Mouse (Mus musculus) MEL (cell line): ENCODE measurements around the gene Fbln5. TPM values are rescaled to one million over a fixed set of nuclear protein-coding genes. Genes with fewer than 3 reads are reported as not detected.

ENCODE experiments used
- DNase-seq: peaks from one replicate; pipeline ENCODE4 v3.0.0; 2011; ENCODE audit warnings: low read depth, low spot score
- H3K27ac ChIP-seq: 2 replicates; pipeline ENCODE4 v1.5.1; 2012; ENCODE audit warnings: low read depth, mild to moderate bottlenecking, control low read depth, low read length, moderate library complexity; ENCODE audit not compliant: control insufficient read depth
- H3K27me3 ChIP-seq, 2 experiments: fragments of 150-350 bp in 1 of 2; sonication (generic) in 1 of 2; 2 replicates each; pipeline ENCODE4 v1.6.1; 2012; ENCODE audit warnings: low read length in 2 of 2, mild to moderate bottlenecking in 2 of 2, improper control_type of control experiment in 1 of 2, moderate library complexity in 1 of 2; ENCODE audit not compliant: insufficient read depth in 2 of 2, control insufficient read depth in 1 of 2
- H3K36me3 ChIP-seq, 2 experiments: 2 replicates each; pipeline ENCODE4 v1.6.1; 2012 to 2014; ENCODE audit warnings: low read length in 2 of 2, improper control_type of control experiment in 1 of 2, inconsistent platforms in 1 of 2, mild to moderate bottlenecking in 1 of 2; ENCODE audit not compliant: insufficient read depth in 2 of 2, control insufficient read depth in 1 of 2
- H3K4me1 ChIP-seq, 2 experiments: fragments of 150-350 bp in 1 of 2; sonication (generic) in 1 of 2; 2 replicates each; pipeline ENCODE4 v1.6.1; 2012; ENCODE audit warnings: low read length in 2 of 2, improper control_type of control experiment in 1 of 2, mild to moderate bottlenecking in 1 of 2; ENCODE audit not compliant: insufficient read depth in 2 of 2, control insufficient read depth in 1 of 2
- H3K4me3 ChIP-seq, 2 experiments: fragments of 150-350 bp in 1 of 2; sonication (generic) in 1 of 2; 2 replicates each; pipeline ENCODE4 v1.5.1; 2012; ENCODE audit warnings: low read depth in 2 of 2, low read length in 2 of 2, mild to moderate bottlenecking in 2 of 2, moderate library complexity in 2 of 2, control low read depth in 1 of 2, improper control_type of control experiment in 1 of 2; ENCODE audit not compliant: control insufficient read depth in 1 of 2, insufficient read depth in 1 of 2
- H3K79me2 ChIP-seq: 2 replicates; pipeline ENCODE4 v1.6.1; 2012; ENCODE audit warnings: mild to moderate bottlenecking, low read length, moderate library complexity; ENCODE audit not compliant: control insufficient read depth, poor library complexity, insufficient read depth
- H3K9ac ChIP-seq: 2 replicates; pipeline ENCODE4 v1.6.1; 2012; ENCODE audit warnings: low read depth, mild to moderate bottlenecking, control low read depth, low read length, moderate library complexity; ENCODE audit not compliant: control insufficient read depth, poor library complexity, severe bottlenecking
- H3K9me3 ChIP-seq: fragments of 150-350 bp; sonication (generic); replicated peaks from 2 replicates; pipeline ENCODE4 v1.6.1; 2012; ENCODE audit warnings: mild to moderate bottlenecking, low read length, improper control_type of control experiment, moderate library complexity; ENCODE audit not compliant: insufficient read depth
- BHLHE40 ChIP-seq: IDR thresholded peaks from 2 replicates; pipeline ENCODE4 v1.6.1; 2012; ENCODE audit warnings: low read depth, mild to moderate bottlenecking, inconsistent platforms, low read length, improper control_type of control experiment, borderline replicate concordance
- CTCF ChIP-seq, 3 experiments: IDR thresholded peaks in 2 of 3; conservative IDR thresholded peaks in 1 of 3; 2 replicates each; pipeline ENCODE4 v1.5.1; 2011 to 2012; ENCODE audit warnings: low read length in 3 of 3, low read depth in 2 of 3, mild to moderate bottlenecking in 2 of 3, improper control_type of control experiment in 1 of 3, inconsistent platforms in 1 of 3, mixed read lengths in 1 of 3, moderate library complexity in 1 of 3; ENCODE audit not compliant: control insufficient read depth in 1 of 3, insufficient read depth in 1 of 3, poor library complexity in 1 of 3, severe bottlenecking in 1 of 3
- ETS1 ChIP-seq: IDR thresholded peaks from 2 replicates; pipeline ENCODE4 v1.6.1; 2012; ENCODE audit warnings: low read depth, mild to moderate bottlenecking, inconsistent platforms, low read length, improper control_type of control experiment, moderate library complexity
- GABPA ChIP-seq: IDR thresholded peaks from 2 replicates; pipeline ENCODE4 v1.6.1; 2012; ENCODE audit warnings: low read depth, mild to moderate bottlenecking, inconsistent platforms, low read length, improper control_type of control experiment, moderate library complexity
- GATA1 ChIP-seq: IDR thresholded peaks from 2 replicates; pipeline ENCODE4 v1.6.1; 2011; ENCODE audit warnings: low read depth, low read length, improper control_type of control experiment
- HCFC1 ChIP-seq: IDR thresholded peaks from 2 replicates; pipeline ENCODE4 v1.6.1; 2012; ENCODE audit warnings: low read depth, mild to moderate bottlenecking, inconsistent platforms, low read length, improper control_type of control experiment, moderate library complexity
- JUND ChIP-seq: IDR thresholded peaks from 2 replicates; pipeline ENCODE4 v1.6.1; 2011; ENCODE audit warnings: low read depth, mild to moderate bottlenecking, improper control_type of control experiment, low read length
- MAFK ChIP-seq: IDR thresholded peaks from 2 replicates; pipeline ENCODE4 v1.6.1; 2011; ENCODE audit warnings: low read depth, mild to moderate bottlenecking, low read length, improper control_type of control experiment, borderline replicate concordance
- MAZ ChIP-seq: IDR thresholded peaks from 2 replicates; pipeline ENCODE4 v1.6.1; 2012; ENCODE audit warnings: low read depth, mild to moderate bottlenecking, inconsistent platforms, low read length, improper control_type of control experiment
- MEF2A ChIP-seq: IDR thresholded peaks from 2 replicates; pipeline ENCODE4 v1.6.1; 2014; ENCODE audit warnings: low read depth, mild to moderate bottlenecking, inconsistent platforms, low read length, improper control_type of control experiment; ENCODE audit not compliant: poor library complexity, insufficient replicate concordance, severe bottlenecking; ENCODE audit errors: extremely low read depth
- MYC ChIP-seq: IDR thresholded peaks from 2 replicates; pipeline ENCODE4 v1.6.1; 2011; ENCODE audit warnings: low read depth, mild to moderate bottlenecking, low read length, improper control_type of control experiment, moderate library complexity
- POLR2A ChIP-seq, 2 experiments: IDR thresholded peaks; 2 replicates each; pipeline ENCODE4 v1.6.1; 2011 to 2012; ENCODE audit warnings: low read length in 2 of 2, mild to moderate bottlenecking in 2 of 2, control low read depth in 1 of 2, improper control_type of control experiment in 1 of 2, low read depth in 1 of 2, moderate library complexity in 1 of 2; ENCODE audit not compliant: control insufficient read depth in 1 of 2, insufficient read depth in 1 of 2, poor library complexity in 1 of 2
- TAL1 ChIP-seq: IDR thresholded peaks from 2 replicates; pipeline ENCODE4 v1.6.1; 2012; ENCODE audit warnings: mild to moderate bottlenecking, inconsistent platforms, low read length, moderate library complexity, mixed read lengths
- TBP ChIP-seq: IDR thresholded peaks from 2 replicates; pipeline ENCODE4 v1.8.0; 2011; ENCODE audit warnings: low read depth, low read length, improper control_type of control experiment
- TCF12 ChIP-seq: IDR thresholded peaks from 2 replicates; pipeline ENCODE4 v1.6.1; 2014; ENCODE audit warnings: low read depth, mild to moderate bottlenecking, inconsistent platforms, low read length, improper control_type of control experiment, moderate library complexity
- UBTF ChIP-seq: IDR thresholded peaks from 2 replicates; pipeline ENCODE4 v1.6.1; 2012; ENCODE audit warnings: low read depth, mild to moderate bottlenecking, inconsistent platforms, low read length, improper control_type of control experiment, moderate library complexity, borderline replicate concordance; ENCODE audit not compliant: insufficient read depth
- USF1 ChIP-seq: IDR thresholded peaks from 2 replicates; pipeline ENCODE4 v1.6.1; 2014; ENCODE audit warnings: low read depth, mild to moderate bottlenecking, inconsistent platforms, low read length, improper control_type of control experiment, moderate library complexity
- USF2 ChIP-seq, 2 experiments: IDR thresholded peaks; 2 replicates each; pipeline ENCODE4 v1.6.1; 2011 to 2012; ENCODE audit warnings: improper control_type of control experiment in 2 of 2, low read length in 2 of 2, borderline replicate concordance in 1 of 2, inconsistent platforms in 1 of 2, low read depth in 1 of 2, mild to moderate bottlenecking in 1 of 2; ENCODE audit not compliant: insufficient read depth in 1 of 2
- polyA plus RNA-seq, 2 experiments: library from polyadenylated mRNA; stranded (reverse) in 1 of 2; unstranded in 1 of 2; fragments of >175 nt in 1 of 2; fragments of >200 nt in 1 of 2; gene quantifications; 2 replicates each; pipeline versions ENCODE4 v1.2.1 to v1.2.4; 2012; ENCODE audit warnings: low replicate concordance in 2 of 2, low read depth in 1 of 2; ENCODE audit not compliant: insufficient read length in 2 of 2, insufficient read depth in 1 of 2, missing spikeins in 1 of 2
- total RNA-seq: library from RNA; depleted of rRNA; stranded (reverse); fragments of 300-350 nt; gene quantifications from 2 replicates; pipeline ENCODE4 v1.2.3, GENCODE M21; 2012

The Fbln5 gene
- total and polyA plus RNA-seq, 3 experiments, result not detected

- peaks cover 0 to 3% of the 10 kb centered on the region in 2 experiments; a peak in 1 of 4 replicates for H3K36me3 ChIP-seq
Observed at GRCm38 (mm10) chr12:101851846-101852564, 33.1 kb upstream of the Fbln5 start.

GRCm38 (mm10) chr12:101851314-101851713 lies 32.5 kb upstream of the Fbln5 start:
- no peak for DNase-seq
- TF ChIP-seq ETS1 (no peak), HCFC1 (no peak), USF1 (no peak), MAZ (no peak), POLR2A (IDR thresholded peaks at IDR 0.05; ENCODE audit: control insufficient read depth in 1 of 2, insufficient read depth in 1 of 2, low read depth in 1 of 2, low read length in 2 of 2, poor library complexity in 1 of 2) (no peak), MEF2A (no peak), TCF12 (no peak), UBTF (no peak), CTCF (IDR thresholded peaks at IDR 0.05 in 2 of 3, conservative IDR thresholded peaks at IDR 0.05 in 1 of 3; ENCODE audit: control insufficient read depth in 1 of 3, insufficient read depth in 1 of 3, low read depth in 2 of 3, low read length in 3 of 3, poor library complexity in 1 of 3, severe bottlenecking in 1 of 3) (no peak), GATA1 (no peak), BHLHE40 (no peak), USF2 (IDR thresholded peaks at IDR 0.05; ENCODE audit: borderline replicate concordance in 1 of 2, insufficient read depth in 1 of 2, low read depth in 1 of 2, low read length in 2 of 2) (no peak), MYC (no peak), GABPA (no peak), TAL1 (no peak), TBP (no peak)
- TF ChIP-seq, all 39 proteins: peak for 0
- Histone ChIP-seq H3K36me3 (peaks cover 0 to 3% of the 10 kb centered on the region in 2 experiments; a peak in 1 of 4 replicates), H3K79me2 (no peaks in the 10 kb centered on the region), H3K9ac (no peak overlapping the region), H3K27ac (no peak overlapping the region), H3K9me3 (no peaks in the 10 kb centered on the region), H3K4me1 (no peaks in the 10 kb centered on the region), H3K4me3 (no peak overlapping the region), H3K27me3 (no peaks in the 10 kb centered on the region)

More at GRCm38 (mm10) chr12:101851846-101852564, 33.1 kb upstream of the Fbln5 start:
- H3K27ac ChIP-seq, result no peak overlapping the region
- no peak overlapping the region for H3K4me3 ChIP-seq
- no peak overlapping the region for H3K9ac ChIP-seq
- DNase-seq, result no peak
- TF ChIP-seq MAFK (no peak), GATA1 (no peak), JUND (no peak)
- no peaks in the 10 kb centered on the region for H3K9me3 ChIP-seq
- no peaks in the 10 kb centered on the region for H3K4me1 ChIP-seq
- no peaks in the 10 kb centered on the region for H3K27me3 ChIP-seq
- no peaks in the 10 kb centered on the region for H3K79me2 ChIP-seq
